Mouse (Mus musculus) layer of hippocampus, postnatal 36 days (tissue): ENCODE measurements around the gene Gm11042. TPM values are rescaled to one million over a fixed set of nuclear protein-coding genes. Genes with fewer than 3 reads are reported as not detected.

Experiments
- DNase-seq, 2 experiments: peaks; one replicate each; pipeline ENCODE4 v3.0.0; 2022
- total RNA-seq, 2 experiments: library from RNA; stranded (reverse); gene quantifications; 2 replicates each; pipeline ENCODE4 v1.2.3; 2021

The Gm11042 gene
- total RNA-seq, 2 experiments from 2014 or later = not detected

DNA sequence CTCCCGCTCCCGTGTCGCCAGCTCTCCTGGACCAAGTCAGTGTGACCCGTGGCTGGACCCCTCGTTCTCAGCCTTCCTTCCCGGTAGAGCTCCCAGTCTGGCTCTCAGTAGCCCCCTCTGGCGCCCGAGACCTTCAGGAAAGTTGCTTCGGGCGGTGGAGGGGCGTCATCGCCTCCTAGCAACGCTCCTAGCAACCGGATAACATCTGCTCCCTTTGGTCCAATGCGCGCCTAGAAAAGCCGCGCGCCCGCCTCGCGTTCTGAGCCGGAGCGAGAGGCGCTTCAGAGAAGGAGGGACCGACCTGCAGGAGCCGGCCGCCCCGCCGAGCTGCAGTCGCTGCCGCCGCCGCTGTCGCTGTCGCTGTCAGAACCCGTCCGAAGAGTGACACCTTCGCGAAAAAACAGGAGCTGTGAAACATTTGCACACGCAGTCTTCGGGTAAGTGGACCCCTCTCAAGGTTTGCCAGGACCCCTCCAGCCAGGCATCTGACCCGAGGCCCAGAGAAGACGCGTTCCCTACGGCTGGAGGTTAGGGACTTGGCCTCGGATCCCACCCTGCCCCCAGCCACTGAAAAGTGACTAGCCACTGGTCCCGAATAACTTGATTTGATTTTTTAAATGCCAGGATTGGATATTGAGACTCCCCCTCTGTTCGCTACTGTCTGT lies 32.0 kb downstream of the Gm11042 start:
- peak; percentile 93 for DNase-seq

DNA sequence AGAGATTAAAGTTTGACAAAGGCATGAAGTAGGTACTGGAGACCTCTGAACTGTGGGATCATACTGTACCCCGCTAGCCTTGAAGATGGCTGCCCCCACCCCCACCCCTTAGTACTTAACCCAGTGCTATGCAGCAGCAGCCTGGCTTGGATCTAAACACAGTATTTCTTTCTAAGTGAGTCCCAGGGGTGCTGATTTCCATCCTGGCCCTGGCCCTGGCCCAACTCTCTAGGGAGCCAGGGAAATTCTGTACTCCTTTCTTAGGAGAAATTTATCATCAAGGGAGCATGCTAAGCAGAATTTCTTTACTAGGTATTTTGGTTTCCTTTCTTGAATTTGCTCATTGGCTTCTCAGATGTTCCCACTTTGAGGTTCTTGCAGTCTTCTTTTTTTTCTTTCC lies 33.3 kb downstream of the Gm11042 start:
- DNase-seq = no peak

- DNase-seq = no peak
These were observed 34.8 kb downstream of the Gm11042 start for GRCm38 (mm10) chr12:74281403-74281802.

GRCm38 (mm10) chr12:74277265-74277664 lies 38.9 kb downstream of the Gm11042 start:
- no peak for DNase-seq

DNA sequence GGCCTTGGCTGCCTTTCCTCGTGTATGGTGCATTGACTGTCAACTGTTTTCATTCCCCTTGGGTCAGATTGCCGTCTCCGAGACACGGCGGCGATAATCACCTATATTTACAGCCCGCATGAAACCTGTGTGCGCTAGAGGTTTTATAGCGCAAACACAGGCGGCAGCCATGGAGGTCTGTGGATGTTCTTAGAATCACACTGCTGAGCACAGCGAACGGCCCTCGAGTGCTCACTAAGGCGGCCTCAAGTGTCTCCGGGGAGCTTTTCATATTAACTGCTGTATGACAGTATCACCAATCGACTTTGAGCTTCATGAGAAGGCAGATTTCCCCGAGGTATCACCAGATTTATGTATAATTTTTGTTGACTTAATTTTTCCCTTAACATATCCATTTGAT lies 43.6 kb downstream of the Gm11042 start:
- no peak for DNase-seq

- DNase-seq = no peak
These were observed 47.4 kb downstream of the Gm11042 start for GRCm38 (mm10) chr12:74268644-74269285.

DNA sequence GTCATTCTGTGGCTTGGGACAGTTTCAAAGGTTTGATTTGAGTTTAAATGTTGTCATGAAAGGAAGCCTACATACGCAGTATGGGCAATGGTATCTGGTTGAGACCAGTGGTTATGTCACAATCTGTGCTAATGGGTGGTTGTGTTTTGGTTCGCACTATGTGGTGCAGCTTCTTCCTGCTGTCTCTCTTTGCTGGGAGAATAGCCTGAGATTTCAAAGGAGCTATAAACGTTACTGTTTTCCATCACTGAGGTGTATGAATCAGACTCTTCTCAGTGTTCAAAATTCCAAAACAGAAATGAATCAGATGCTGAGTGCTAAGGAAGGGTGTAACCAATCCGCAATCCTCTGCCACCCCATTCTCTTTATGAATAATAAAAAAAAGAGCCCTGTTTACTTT lies 49.1 kb downstream of the Gm11042 start:
- DNase-seq = no peak
